Mouse (Mus musculus) lung, embryonic 14.5 days (tissue): ENCODE measurements around the gene Insm1. TPM values are rescaled to one million over a fixed set of nuclear protein-coding genes. Genes with fewer than 3 reads are reported as not detected.

Experiments used
- ATAC-seq: fragments of 200-750 bp; cut with Nextera tagmentation; 2 replicates; pipeline ENCODE4 v1.8.0; 2017; ENCODE audit warnings: mild to moderate bottlenecking, moderate TSS enrichment, moderate library complexity; ENCODE audit not compliant: insufficient read depth
- DNase-seq: peaks from one replicate; pipeline ENCODE4 v3.0.0-alpha.2; 2015
- H3K27ac ChIP-seq: fragments of 300-500 bp; sonication (generic); 2 replicates; pipeline ENCODE4 v1.5.1; 2014; ENCODE audit warnings: low read depth, mild to moderate bottlenecking, moderate library complexity
- H3K27me3 ChIP-seq: fragments of 300-500 bp; sonication (generic); 2 replicates; pipeline ENCODE4 v1.6.1; 2014; ENCODE audit warnings: low read length, control low read depth; ENCODE audit not compliant: insufficient read depth
- H3K36me3 ChIP-seq: fragments of 300-500 bp; sonication (generic); 2 replicates; pipeline ENCODE4 v1.6.1; 2014; ENCODE audit warnings: control low read depth; ENCODE audit not compliant: insufficient read depth
- H3K4me1 ChIP-seq: fragments of 300-500 bp; sonication (generic); 2 replicates; pipeline ENCODE4 v1.6.1; 2014; ENCODE audit warnings: antibody characterized with exemption, control low read depth; ENCODE audit not compliant: insufficient read depth
- H3K4me2 ChIP-seq: fragments of 300-500 bp; sonication (generic); 2 replicates; pipeline ENCODE4 v1.6.1; 2014; ENCODE audit warnings: mild to moderate bottlenecking
- H3K4me3 ChIP-seq: fragments of 300-500 bp; sonication (generic); 2 replicates; pipeline ENCODE4 v1.5.1; 2014; ENCODE audit warnings: low read depth, low read length
- H3K9ac ChIP-seq: fragments of 300-500 bp; sonication (generic); 2 replicates; pipeline ENCODE4 v1.6.1; 2014
- H3K9me3 ChIP-seq: fragments of 300-500 bp; sonication (generic); 2 replicates; pipeline ENCODE4 v1.6.1; 2016; ENCODE audit warnings: low read depth, low read length, control low read depth
- CTCF ChIP-seq: IDR thresholded peaks from 2 replicates; pipeline ENCODE4 v1.5.1; 2016; ENCODE audit warnings: antibody characterized with exemption, low read depth
- WGBS: fragments of 180-500 bp; shearing (Covaris S2); extraction: QIAGEN DNeasy Blood & Tissue Kit; methylation state at CpG from one replicate; pipeline ENCODE4 v1.1.7; 2014; 5-methylcytosine and 5-hydroxymethylcytosine counted together
- polyA plus RNA-seq: library from polyadenylated mRNA; unstranded; fragments of >200 nt; fragmentation: Nextera tagmentation; extraction: Ambion mirVana; gene quantifications from 2 replicates; pipeline ENCODE4 v1.2.1, GENCODE M21; 2014

The Insm1 gene
- polyA plus RNA-seq, 1 experiment from 2014 or later = 0.13 TPM

DNA sequence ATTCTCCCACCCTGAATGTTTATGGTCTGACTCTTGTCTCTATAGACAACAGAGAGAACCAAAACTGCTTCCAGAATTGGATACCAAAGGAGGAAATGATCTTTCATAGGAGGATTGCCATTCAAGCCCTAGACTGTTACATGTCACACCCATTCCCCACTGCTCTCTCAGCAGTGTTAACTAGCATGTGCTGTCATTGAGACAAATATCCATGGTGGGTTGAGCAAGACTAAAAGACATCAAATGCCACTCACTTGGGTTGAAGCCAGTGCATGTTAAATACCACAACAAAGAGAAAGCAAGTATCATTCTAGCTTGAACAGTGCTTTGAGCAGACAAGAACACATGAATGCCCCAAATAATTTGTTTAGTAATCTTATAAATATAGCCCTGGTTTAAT, 41.2 kb downstream of the Insm1 start:
- no peaks in the 10 kb centered on the region for H3K9me3 ChIP-seq
- ATAC-seq (no peak), DNase-seq (no peak)
- TF ChIP-seq CTCF = no peak
- no peaks in the 10 kb centered on the region for H3K27me3 ChIP-seq
- H3K9ac ChIP-seq = no peak overlapping the region
- H3K36me3 ChIP-seq = no peaks in the 10 kb centered on the region
- no peak overlapping the region for H3K27ac ChIP-seq
- no peak overlapping the region for H3K4me3 ChIP-seq
- H3K4me1 ChIP-seq = no peaks in the 10 kb centered on the region
- H3K4me2 ChIP-seq = no peak overlapping the region

GRCm38 (mm10) chr2:146265045-146265444, 43.3 kb downstream of the Insm1 start:
- H3K4me3 ChIP-seq = no peak overlapping the region
- no peak overlapping the region for H3K4me2 ChIP-seq
- DNase-seq (no peak), ATAC-seq (no peak)
- no peaks in the 10 kb centered on the region for H3K9me3 ChIP-seq
- H3K9ac ChIP-seq = no peak overlapping the region
- WGBS = 43% methylated on average over 4 of the region's 4 CpGs
- no peak for TF ChIP-seq CTCF
- H3K36me3 ChIP-seq = no peaks in the 10 kb centered on the region
- no peak overlapping the region for H3K27ac ChIP-seq
- no peaks in the 10 kb centered on the region for H3K4me1 ChIP-seq
- H3K27me3 ChIP-seq = no peaks in the 10 kb centered on the region

GRCm38 (mm10) chr2:146266539-146266938, 44.8 kb downstream of the Insm1 start:
- 52% methylated on average over 3 of the region's 3 CpGs for WGBS
- no peaks in the 10 kb centered on the region for H3K36me3 ChIP-seq

More at GRCm38 (mm10) chr2:146266539-146266938, 44.8 kb downstream of the Insm1 start:
- ATAC-seq (no peak), DNase-seq (no peak)
- Histone ChIP-seq H3K4me3 (no peak overlapping the region), H3K4me1 (no peaks in the 10 kb centered on the region), H3K9ac (no peak overlapping the region), H3K27ac (no peak overlapping the region), H3K9me3 (no peaks in the 10 kb centered on the region), H3K4me2 (no peak overlapping the region), H3K27me3 (no peaks in the 10 kb centered on the region)
- no peak for TF ChIP-seq CTCF
